Mouse (Mus musculus) midbrain, embryonic 11.5 days (tissue): Measurements from ENCODE around the gene Ptges3. TPM values are rescaled to one million over a fixed set of nuclear protein-coding genes. Genes with fewer than 3 reads are reported as not detected.

Experiments used
- ATAC-seq: fragments of 200-750 bp; cut with Nextera tagmentation; 2 replicates; pipeline ENCODE4 v1.8.0; 2017; ENCODE audit warnings: moderate TSS enrichment, moderate library complexity; ENCODE audit not compliant: low FRiP score
- DNase-seq: peaks from one replicate; pipeline ENCODE4 v3.0.0; 2015; ENCODE audit warnings: low spot score; ENCODE audit errors: missing footprints
- H3K27ac ChIP-seq: fragments of 300-500 bp; sonication (generic); 2 replicates; pipeline ENCODE4 v1.5.1; 2014; ENCODE audit warnings: low read depth, low read length
- H3K27me3 ChIP-seq: fragments of 300-500 bp; sonication (generic); 2 replicates; pipeline ENCODE4 v1.6.1; 2014; ENCODE audit warnings: mild to moderate bottlenecking, low read length, moderate library complexity, mixed read lengths; ENCODE audit not compliant: control insufficient read depth, insufficient read depth
- H3K36me3 ChIP-seq: fragments of 300-500 bp; sonication (generic); 2 replicates; pipeline ENCODE4 v1.6.1; 2014; ENCODE audit warnings: mild to moderate bottlenecking, low read length, moderate library complexity, mixed read lengths; ENCODE audit not compliant: control insufficient read depth, insufficient read depth
- H3K4me1 ChIP-seq: fragments of 300-500 bp; sonication (generic); 2 replicates; pipeline ENCODE4 v1.6.1; 2014; ENCODE audit warnings: low read length; ENCODE audit not compliant: control insufficient read depth, insufficient read depth
- H3K4me2 ChIP-seq: fragments of 300-500 bp; sonication (generic); 2 replicates; pipeline ENCODE4 v1.6.1; 2014; ENCODE audit warnings: mild to moderate bottlenecking, moderate library complexity
- H3K4me3 ChIP-seq: fragments of 300-500 bp; sonication (generic); 2 replicates; pipeline ENCODE4 v1.5.1; 2014; ENCODE audit warnings: low read depth, low read length
- H3K9ac ChIP-seq: fragments of 300-500 bp; sonication (generic); 2 replicates; pipeline ENCODE4 v1.6.1; 2014; ENCODE audit warnings: low read length
- H3K9me3 ChIP-seq: fragments of 300-500 bp; sonication (generic); 2 replicates; pipeline ENCODE4 v1.6.1; 2016; ENCODE audit warnings: low read length; ENCODE audit not compliant: control insufficient read depth
- WGBS: fragments of 180-500 bp; shearing (Covaris S2); extraction: QIAGEN DNeasy Blood & Tissue Kit; methylation state at CpG from one replicate; pipeline ENCODE4 v1.1.7; 2014; 5-methylcytosine and 5-hydroxymethylcytosine counted together
- microRNA counts: library from miRNA; unstranded; fragments of <30 nt; microRNA quantifications from one replicate; lab custom pipeline; 2015
- microRNA-seq: library from miRNA; unstranded; fragments of <30 nt; microRNA quantifications from one replicate; pipeline ENCODE4, GENCODE M21; 2017
- polyA plus RNA-seq: library from polyadenylated mRNA; unstranded; fragments of >200 nt; fragmentation: Nextera tagmentation; extraction: Ambion mirVana; gene quantifications from 2 replicates; pipeline ENCODE4 v1.2.1, GENCODE M21; 2014

Gene Ptges3
- polyA plus RNA-seq, 1 experiment from 2014 or later = 692 TPM

DNA sequence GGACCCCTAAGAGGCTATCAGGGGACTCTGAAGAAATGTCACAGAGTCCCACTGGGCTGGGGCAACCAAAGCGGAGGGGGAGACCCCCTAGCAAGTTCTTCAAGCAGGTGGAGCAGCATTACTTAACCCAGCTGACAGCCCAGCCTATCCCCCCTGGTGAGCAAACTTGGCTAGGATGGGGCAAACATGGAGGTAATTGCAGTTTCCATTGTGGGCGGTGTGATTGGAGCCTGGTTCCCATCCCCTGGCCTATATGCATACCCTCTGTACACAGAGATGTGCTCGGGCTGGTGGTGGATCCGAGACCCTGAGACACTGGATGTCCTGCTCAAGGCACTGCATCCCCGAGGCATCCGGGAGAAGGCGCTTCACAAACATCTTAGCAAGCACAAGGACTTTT lies 65.1 kb downstream of the Ptges3 start:
- H3K36me3 ChIP-seq = peaks cover 57% of the 10 kb centered on the region
- no peaks in the 10 kb centered on the region for H3K4me1 ChIP-seq
- H3K27ac ChIP-seq = no peak overlapping the region
- no peaks in the 10 kb centered on the region for H3K27me3 ChIP-seq
- H3K9me3 ChIP-seq = no peaks in the 10 kb centered on the region
- ATAC-seq (no peak), DNase-seq (no peak)
- WGBS = 93% methylated on average over 7 of the region's 7 CpGs
- no peak overlapping the region for H3K9ac ChIP-seq
- no peak overlapping the region for H3K4me2 ChIP-seq
- H3K4me3 ChIP-seq = no peak overlapping the region

DNA sequence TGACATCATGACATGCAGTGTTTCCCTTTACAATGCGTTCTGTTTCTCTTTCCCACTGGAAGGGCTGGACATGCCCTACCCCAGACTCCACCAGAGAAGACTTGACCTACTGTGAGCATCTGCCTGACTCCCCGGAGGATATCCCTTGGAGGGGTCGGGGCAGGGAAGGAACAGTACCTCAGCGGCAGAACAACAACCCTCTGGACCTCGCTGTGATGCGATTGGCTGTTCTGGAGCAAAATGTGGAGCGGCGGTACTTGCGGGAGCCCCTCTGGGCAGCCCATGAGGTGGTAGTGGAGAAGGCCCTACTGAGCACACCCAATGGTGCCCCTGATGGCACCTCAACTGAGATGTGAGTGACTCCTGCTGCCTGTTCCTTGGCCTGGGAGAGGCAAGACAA lies 66.1 kb downstream of the Ptges3 start:
- Histone ChIP-seq H3K4me1 (no peaks in the 10 kb centered on the region), H3K36me3 (peaks cover 53% of the 10 kb centered on the region), H3K27me3 (no peaks in the 10 kb centered on the region), H3K9ac (no peak overlapping the region), H3K4me3 (no peak overlapping the region), H3K4me2 (no peak overlapping the region), H3K9me3 (no peaks in the 10 kb centered on the region), H3K27ac (no peak overlapping the region)
- ATAC-seq (no peak), DNase-seq (no peak)
- WGBS = 92% methylated on average over 9 of the region's 9 CpGs

DNA sequence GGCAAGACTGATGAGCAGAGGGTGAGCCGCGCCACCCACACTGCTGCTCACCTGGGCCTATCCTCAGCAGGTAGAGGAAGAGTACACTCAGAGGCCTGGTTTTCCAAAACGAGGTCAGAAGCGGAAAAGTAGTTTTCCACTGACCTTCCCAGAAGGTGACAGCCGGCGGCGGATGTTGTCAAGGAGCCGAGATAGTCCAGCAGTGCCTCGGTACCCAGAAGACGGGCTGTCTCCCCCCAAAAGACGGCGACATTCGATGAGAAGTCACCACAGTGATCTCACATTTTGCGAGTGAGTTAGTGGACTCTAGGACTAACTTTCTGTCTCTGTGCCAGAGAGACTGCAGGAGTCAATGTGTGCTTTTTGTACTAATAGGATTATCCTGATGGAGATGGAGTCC lies 67.2 kb downstream of the Ptges3 start:
- no peak for ATAC-seq
- Histone ChIP-seq H3K27me3 (no peaks in the 10 kb centered on the region), H3K4me3 (no peak overlapping the region), H3K36me3 (peaks cover 50% of the 10 kb centered on the region), H3K4me2 (no peak overlapping the region), H3K27ac (no peak overlapping the region), H3K9me3 (no peaks in the 10 kb centered on the region), H3K9ac (no peak overlapping the region), H3K4me1 (no peaks in the 10 kb centered on the region)
- WGBS = 94% methylated on average over 14 of the region's 14 CpGs
- DNase-seq = no peak

MicroRNAs within 50 kb of the gene (microRNA counts, 519-probe panel; counts per million panel counts)
- microRNA mmu-miR-677 (lab: Ali Mortazavi, UCI) = not detected

Small RNA genes within 50 kb of the gene (microRNA-seq; reads per million reads assigned to microRNA genes)
- gene Mir677 = 12.3 reads per million, percentile 32 among the genes with 10 or more reads in this experiment

Other genes with a start within 250 kb of the Ptges3 start
- not detected in 2 replicates for gene Rdh19, start 209.0 kb upstream of the Ptges3 start, polyA plus RNA-seq
- gene Rdh16f2, start 192.5 kb upstream of the Ptges3 start, polyA plus RNA-seq = not detected in 2 replicates
- not detected in 2 replicates for gene Rdh7, start 170.1 kb upstream of the Ptges3 start, polyA plus RNA-seq
- not detected in 2 replicates for gene Sdr9c7, start 160.4 kb upstream of the Ptges3 start, polyA plus RNA-seq
- gene Hsd17b6, start 51.3 kb upstream of the Ptges3 start, polyA plus RNA-seq = not detected in 2 replicates
- gene Prim1, start 43.8 kb upstream of the Ptges3 start, polyA plus RNA-seq = 106 and 107 TPM in 2 replicates
- 915 and 936 TPM in 2 replicates for gene Naca, start 23.4 kb upstream of the Ptges3 start, polyA plus RNA-seq
- gene Atp5b, start 24.3 kb downstream of the Ptges3 start, polyA plus RNA-seq = 2,316 and 2,383 TPM in 2 replicates
- gene Baz2a, start 32.6 kb downstream of the Ptges3 start, polyA plus RNA-seq = 20.2 and 21.0 TPM in 2 replicates
- 19.7 TPM in 2 replicates for gene Rbms2, start 121.3 kb downstream of the Ptges3 start, polyA plus RNA-seq
- gene Gls2, start 135.5 kb downstream of the Ptges3 start, polyA plus RNA-seq = 0.72 and 0.82 TPM in 2 replicates
- gene Spryd4, start 152.9 kb downstream of the Ptges3 start, polyA plus RNA-seq = 25.7 and 27.5 TPM in 2 replicates
- 0.12 TPM in 1 of 2 replicates, not detected in the other for gene Mip, start 166.9 kb downstream of the Ptges3 start, polyA plus RNA-seq
- 48.1 and 52.5 TPM in 2 replicates for gene Timeless, start 173.1 kb downstream of the Ptges3 start, polyA plus RNA-seq
- gene Apon, start 195.1 kb downstream of the Ptges3 start, polyA plus RNA-seq = 0.22 and 0.57 TPM in 2 replicates
- not detected in 2 replicates for gene Apof, start 209.7 kb downstream of the Ptges3 start, polyA plus RNA-seq
- 14.9 and 16.7 TPM in 2 replicates for gene Stat2, start 211.6 kb downstream of the Ptges3 start, polyA plus RNA-seq
- gene Il23a, start 239.8 kb downstream of the Ptges3 start, polyA plus RNA-seq = not detected in 2 replicates
- gene Pan2, start 244.4 kb downstream of the Ptges3 start, polyA plus RNA-seq = 37.2 and 37.5 TPM in 2 replicates